Comparison of ENCODE assay signal across 8 mouse cellular contexts in genomic region chr3:100682281-100682680, GRCm38 (mm10). TPM values are rescaled to one million over a fixed set of nuclear protein-coding genes. Genes with fewer than 3 reads are reported as not detected.
A peak's percentile ranks its signal among the peaks of the same experiment; 100 is the strongest.
DNase-seq lines count a peak whose midpoint lies in the region; ATAC-seq lines count a peak whose summit lies in the region.

No protein-coding gene starts in this region.

- H3K27me3 ChIP-seq in lung, embryonic 15.5 days: no peaks in the 10 kb centered on the region
- H3K27me3 ChIP-seq in forebrain, embryonic 11.5 days (ENCODE audit: control insufficient read depth, insufficient read depth, low read length): no peaks in the 10 kb centered on the region
- H3K27me3 ChIP-seq in limb, embryonic 13.5 days: no peaks in the 10 kb centered on the region
- no peaks in the 10 kb centered on the region for H3K27me3 ChIP-seq in neural tube, embryonic 15.5 days (replicated peaks)

- no peaks in the 10 kb centered on the region for H3K36me3 ChIP-seq in lung, embryonic 15.5 days
- H3K36me3 ChIP-seq in forebrain, embryonic 11.5 days (ENCODE audit: control insufficient read depth, insufficient read depth, low read length): no peaks in the 10 kb centered on the region
- no peaks in the 10 kb centered on the region for H3K36me3 ChIP-seq in limb, embryonic 13.5 days
- H3K36me3 ChIP-seq in neural tube, embryonic 15.5 days: no peaks in the 10 kb centered on the region

- no peak for ATAC-seq in lung, embryonic 15.5 days (ENCODE audit: borderline replicate concordance, extremely low read depth, low FRiP score, low TSS enrichment)
- ATAC-seq in forebrain, embryonic 11.5 days (replicated peaks; ENCODE audit: low FRiP score): no peak
- no peak for ATAC-seq in limb, embryonic 13.5 days (ENCODE audit: low FRiP score, low read depth)
- no peak for ATAC-seq in neural tube, embryonic 15.5 days (ENCODE audit: low FRiP score)

- H3K9ac ChIP-seq in lung, embryonic 15.5 days: peak overlapping the region; percentile 23; the same call in 1 of the 2 replicates
- no peak overlapping the region for H3K9ac ChIP-seq in forebrain, embryonic 11.5 days (ENCODE audit: low read length)
- 0 out of 2 replicates have a peak overlapping the region, but pooled peaks have one; percentile 67 for H3K9ac ChIP-seq in limb, embryonic 13.5 days
- H3K9ac ChIP-seq in neural tube, embryonic 15.5 days (replicated peaks): no peak overlapping the region

- WGBS in lung, embryonic 15.5 days: 28% methylated on average over 4 of the region's 4 CpGs
- 60% methylated on average over 4 of the region's 4 CpGs for WGBS in forebrain, embryonic 11.5 days
- 43% methylated on average over 4 of the region's 4 CpGs for WGBS in limb, embryonic 13.5 days
- WGBS in neural tube, embryonic 15.5 days: 27% methylated on average over 4 of the region's 4 CpGs

- peak overlapping the region; percentile 28 for H3K4me3 ChIP-seq in lung, embryonic 15.5 days
- H3K4me3 ChIP-seq in forebrain, embryonic 11.5 days (ENCODE audit: low read depth, low read length): peak overlapping the region; percentile 23
- H3K4me3 ChIP-seq in limb, embryonic 13.5 days: peak overlapping the region; percentile 85
- peak overlapping the region; percentile 40 for H3K4me3 ChIP-seq in neural tube, embryonic 15.5 days (replicated peaks)

- DNase-seq in lung, postnatal 14 days: no peak
- no peak for DNase-seq in forebrain, embryonic 11.5 days (ENCODE audit: low spot score)
- DNase-seq in thymus, postnatal 0 days (ENCODE audit: low spot score): no peak
- no peak for DNase-seq in spleen, adult 18-20 months
- no peak for DNase-seq in embryo, embryonic 11 days

- H3K9me3 ChIP-seq in lung, embryonic 15.5 days: no peaks in the 10 kb centered on the region
- H3K9me3 ChIP-seq in forebrain, embryonic 11.5 days (ENCODE audit: control insufficient read depth, low read length): no peaks in the 10 kb centered on the region
- H3K9me3 ChIP-seq in limb, embryonic 13.5 days: no peaks in the 10 kb centered on the region
- H3K9me3 ChIP-seq in neural tube, embryonic 15.5 days (replicated peaks): no peaks in the 10 kb centered on the region

- peaks cover 36% of the 10 kb centered on the region for H3K4me1 ChIP-seq in lung, embryonic 15.5 days
- H3K4me1 ChIP-seq in forebrain, embryonic 11.5 days (replicated peaks; ENCODE audit: control insufficient read depth, insufficient read depth, low read length): peaks cover 3% of the 10 kb centered on the region; the same call in 1 of the 2 replicates
- peaks cover 45% of the 10 kb centered on the region for H3K4me1 ChIP-seq in limb, embryonic 13.5 days
- peaks cover 40% of the 10 kb centered on the region for H3K4me1 ChIP-seq in neural tube, embryonic 15.5 days

- no peak overlapping the region for H3K27ac ChIP-seq in lung, embryonic 15.5 days
- no peak overlapping the region for H3K27ac ChIP-seq in forebrain, embryonic 11.5 days (ENCODE audit: low read depth, low read length)
- no peak overlapping the region for H3K27ac ChIP-seq in limb, embryonic 13.5 days
- no peak overlapping the region for H3K27ac ChIP-seq in neural tube, embryonic 15.5 days (replicated peaks)

- H3K4me2 ChIP-seq in lung, embryonic 15.5 days: peak overlapping the region; percentile 61
- peak overlapping the region; percentile 51; the same call in 1 of the 2 replicates for H3K4me2 ChIP-seq in forebrain, embryonic 11.5 days (ENCODE audit: low read depth, low read length, severe bottlenecking)
- H3K4me2 ChIP-seq in limb, embryonic 13.5 days (replicated peaks): peak overlapping the region; percentile 93
- peak overlapping the region; percentile 83 for H3K4me2 ChIP-seq in neural tube, embryonic 15.5 days

RNA-seq across cellular contexts. Expression of gene Man1a2, which starts 3.0 kb away (rescaled TPM):
- polyA plus RNA-seq in lung, embryonic 15.5 days (2015; fragmentation: Nextera tagmentation; extraction: Ambion mirVana): 62.4 and 72.3 TPM in 2 replicates
- polyA plus RNA-seq in forebrain, embryonic 11.5 days (2014; fragmentation: Nextera tagmentation; extraction: Ambion mirVana): 61.4 and 65.1 TPM in 2 replicates
- polyA plus RNA-seq in limb, embryonic 13.5 days (2015; fragmentation: Nextera tagmentation; extraction: Ambion mirVana): 70.0 and 73.1 TPM in 2 replicates
- polyA plus RNA-seq in neural tube, embryonic 15.5 days (2015; fragmentation: Nextera tagmentation; extraction: Ambion mirVana): 42.4 and 48.2 TPM in 2 replicates
- polyA plus RNA-seq in thymus, postnatal 0 days (2015; fragmentation: Nextera tagmentation; extraction: Ambion mirVana): 108 and 117 TPM in 2 replicates

Comparison
In these comparisons a context has a peak if more than half of its experiments do, and no peak if none do; other contexts are left out.
1. H3K4me3 ChIP-seq: peak in every context shown above with its lines; median percentile 85 in limb, embryonic 13.5 days; 40 in neural tube, embryonic 15.5 days; 28 in lung, embryonic 15.5 days; 23 in forebrain, embryonic 11.5 days.
2. H3K9ac ChIP-seq: peak in lung, embryonic 15.5 days (single experiment) and limb, embryonic 13.5 days (single experiment); none in forebrain, embryonic 11.5 days (single experiment) and neural tube, embryonic 15.5 days (single experiment).
3. Peak in every context shown above with its lines, with median percentiles within 50 percentile points of each other: H3K4me2 ChIP-seq.